In genomic region chr3:9557778-9558560, GRCm38 (mm10) we compare ENCODE assay signal across 22 mouse cellular contexts. TPM values are rescaled to one million over a fixed set of nuclear protein-coding genes. Genes with fewer than 3 reads are reported as not detected.
DNase-seq lines count a peak whose midpoint lies in the region; ATAC-seq and TF ChIP-seq lines count a peak whose summit lies in the region.
"Had no signal": no experiment of that assay in that cellular context is flagged by ENCODE, and none has a peak within 500 bp of the region (broad histone marks: within the 10 kb centered on the region; RNA-seq: fewer than 3 reads in every experiment).

No protein-coding gene starts in this region.

- H3K36me3 ChIP-seq in forebrain, embryonic 13.5 days (ENCODE audit: poor library complexity, severe bottlenecking), result no peaks in the 10 kb centered on the region
- H3K36me3 ChIP-seq in forebrain, embryonic 11.5 days (ENCODE audit: control insufficient read depth, insufficient read depth, low read length), result no peaks in the 10 kb centered on the region
- H3K36me3 ChIP-seq in kidney, adult 2 months (ENCODE audit: control insufficient read depth, insufficient read depth, low read length), result no peaks in the 10 kb centered on the region
- H3K36me3 ChIP-seq: heart, embryonic 10.5 days; heart, embryonic 13.5 days had no signal

- H3K4me2 ChIP-seq in forebrain, embryonic 13.5 days, result no peak overlapping the region
- no peak overlapping the region for H3K4me2 ChIP-seq in forebrain, embryonic 11.5 days (ENCODE audit: low read depth, low read length, severe bottlenecking)
- H3K4me2 ChIP-seq: heart, embryonic 13.5 days; hindbrain, embryonic 14.5 days had no signal

- 0 out of 2 replicates have a peak overlapping the region, but pooled peaks have one; percentile 19 for H3K27ac ChIP-seq in forebrain, embryonic 13.5 days
- no peak overlapping the region for H3K27ac ChIP-seq in forebrain, embryonic 11.5 days (ENCODE audit: low read depth, low read length)
- H3K27ac ChIP-seq in kidney, adult 2 months (ENCODE audit: insufficient read depth, low read depth, low read length), result no peak overlapping the region
- H3K27ac ChIP-seq: heart, adult 2 months; heart, embryonic 10.5 days; heart, embryonic 13.5 days; hindbrain, embryonic 14.5 days; hindbrain, postnatal 0 days had no signal

- H3K27me3 ChIP-seq in forebrain, embryonic 13.5 days, result no peaks in the 10 kb centered on the region
- H3K27me3 ChIP-seq in forebrain, embryonic 11.5 days (ENCODE audit: control insufficient read depth, insufficient read depth, low read length), result no peaks in the 10 kb centered on the region
- H3K27me3 ChIP-seq in kidney, adult 2 months (replicated peaks; ENCODE audit: control insufficient read depth, insufficient read depth, low read length), result no peaks in the 10 kb centered on the region
- H3K27me3 ChIP-seq: heart, embryonic 13.5 days had no signal

- no peak overlapping the region for H3K4me3 ChIP-seq in forebrain, embryonic 13.5 days
- no peak overlapping the region for H3K4me3 ChIP-seq in forebrain, embryonic 11.5 days (ENCODE audit: low read depth, low read length)
- H3K4me3 ChIP-seq in kidney, adult 2 months (ENCODE audit: insufficient read depth, low read depth, low read length), result no peak overlapping the region
- H3K4me3 ChIP-seq: heart, adult 2 months; heart, embryonic 10.5 days; heart, embryonic 13.5 days had no signal

- peaks cover 26% of the 10 kb centered on the region for H3K4me1 ChIP-seq in forebrain, embryonic 13.5 days
- no peaks in the 10 kb centered on the region for H3K4me1 ChIP-seq in forebrain, embryonic 11.5 days (replicated peaks; ENCODE audit: control insufficient read depth, insufficient read depth, low read length)
- H3K4me1 ChIP-seq in kidney, adult 2 months (ENCODE audit: control insufficient read depth, insufficient read depth, low read length), result peaks cover 6% of the 10 kb centered on the region; the same call in 1 of the 2 replicates

- no peak overlapping the region for H3K9ac ChIP-seq in forebrain, embryonic 13.5 days
- H3K9ac ChIP-seq in forebrain, embryonic 11.5 days (ENCODE audit: low read length), result no peak overlapping the region
- H3K9ac ChIP-seq: heart, embryonic 13.5 days; hindbrain, embryonic 14.5 days had no signal

- H3K9me3 ChIP-seq in forebrain, embryonic 13.5 days (replicated peaks), result no peaks in the 10 kb centered on the region
- no peaks in the 10 kb centered on the region for H3K9me3 ChIP-seq in forebrain, embryonic 11.5 days (ENCODE audit: control insufficient read depth, low read length)
- H3K9me3 ChIP-seq: heart, embryonic 10.5 days; heart, embryonic 13.5 days had no signal

- TF ChIP-seq POLR2A in kidney, adult 2 months (IDR thresholded peaks at IDR 0.05; ENCODE audit: low read depth, low read length), result no peak
- TF ChIP-seq POLR2A in brain, embryonic 14.5 days (IDR thresholded peaks at IDR 0.05; ENCODE audit: borderline replicate concordance, extremely low read depth, insufficient read depth, insufficient read length, poor library complexity, severe bottlenecking), result no peak

- DNase-seq in forebrain, embryonic 11.5 days (ENCODE audit: low spot score), result no peak
- DNase-seq in kidney, adult 2 months, result peak; percentile 57
- no peak for DNase-seq in kidney, adult 8-10 months
- DNase-seq in brain, embryonic 14.5 days (ENCODE audit: low read depth), result peak; percentile 81
- no peak for DNase-seq in lung, postnatal 4 days
- DNase-seq: adrenal gland, adult 8-10 months; adrenal gland, postnatal 25 days; cerebellum, adult 18-20 months; cerebellum, adult 9-10 months; cerebellum, postnatal 14 days; gastrocnemius, postnatal 25 days; heart, adult 2 months; heart, postnatal 14 days; heart, postnatal 4 days had no signal

- peak; percentile 54 for ATAC-seq in forebrain, embryonic 13.5 days
- ATAC-seq in forebrain, embryonic 11.5 days (replicated peaks; ENCODE audit: low FRiP score), result no peak
- ATAC-seq: activated CD4-positive, CD25-positive, alpha-beta regulatory T cell, adult 4 months; hindbrain, postnatal 0 days; inflammation-experienced regulatory T-cells, adult 6 months; intestine, embryonic 16.5 days had no signal

- no peak for TF ChIP-seq CTCF in kidney, adult 2 months (conservative IDR thresholded peaks at IDR 0.05; ENCODE audit: insufficient read depth, insufficient read length, low read depth, low read length)
- no peak for TF ChIP-seq CTCF in brain, embryonic 14.5 days (IDR thresholded peaks at IDR 0.05; ENCODE audit: borderline replicate concordance, extremely low read depth, insufficient read depth, insufficient read length)

- 28% methylated on average over 6 of the region's 6 CpGs for whole genome bisulfite sequencing in forebrain, embryonic 13.5 days
- 56% methylated on average over 6 of the region's 6 CpGs for WGBS in forebrain, embryonic 11.5 days
- 43% methylated on average over 6 of the region's 6 CpGs for WGBS in kidney, adult 2 months

RNA-seq across cellular contexts. Expression of gene Zfp704, which starts 51.9 kb away (rescaled TPM):
- polyA plus RNA-seq in forebrain, embryonic 13.5 days (2015; fragmentation: Nextera tagmentation; extraction: Ambion mirVana), result 10.6 and 10.9 TPM in 2 replicates
- polyA plus RNA-seq in forebrain, embryonic 11.5 days (2014; fragmentation: Nextera tagmentation; extraction: Ambion mirVana), result 7.8 and 8.1 TPM in 2 replicates
- 11.3 and 12.4 TPM in 2 replicates for polyA plus RNA-seq in kidney, adult 2 months (2012; rRNA removed)
- polyA plus RNA-seq in brain, embryonic 14.5 days (2012; rRNA removed), result 14.1 and 19.3 TPM in 2 replicates

Comparison
In these comparisons a context has a peak if more than half of its experiments do, and no peak if none do; other contexts are left out.
1. DNase-seq: peak in kidney, adult 2 months (single experiment) and brain, embryonic 14.5 days (single experiment); none in forebrain, embryonic 11.5 days (single experiment), kidney, adult 8-10 months (0 of 2) and lung, postnatal 4 days (0 of 2).